Mouse (Mus musculus) liver, embryonic 16.5 days (tissue): ENCODE measurements at regions not wholly inside any gene's neighbourhood (a gene's known extent, or its start where the extent isn't known, plus 50 kb on each side); places are given as distances from the start of the nearest gene placed in this dataset.

Experiments used
- ATAC-seq: fragments of 200-750 bp; cut with Nextera tagmentation; 2 replicates; pipeline ENCODE4 v1.8.0; 2017; ENCODE audit warnings: low read depth, mild to moderate bottlenecking, moderate number of reproducible peaks, moderate library complexity
- H3K27ac ChIP-seq: fragments of 300-500 bp; sonication (generic); 2 replicates; pipeline ENCODE4 v1.5.1; 2014; ENCODE audit warnings: mild to moderate bottlenecking, low read length
- H3K27me3 ChIP-seq: fragments of 300-500 bp; sonication (generic); 2 replicates; pipeline ENCODE4 v1.6.1; 2014; ENCODE audit warnings: low read depth, low read length, mixed read lengths; ENCODE audit not compliant: control insufficient read depth, insufficient read depth
- H3K36me3 ChIP-seq: fragments of 300-500 bp; sonication (generic); 2 replicates; pipeline ENCODE4 v1.6.1; 2014; ENCODE audit warnings: mild to moderate bottlenecking; ENCODE audit not compliant: control insufficient read depth, insufficient read depth
- H3K4me1 ChIP-seq: fragments of 300-500 bp; sonication (generic); 2 replicates; pipeline ENCODE4 v1.6.1; 2014; ENCODE audit warnings: low read depth, low read length, mixed read lengths; ENCODE audit not compliant: control insufficient read depth
- H3K4me2 ChIP-seq: fragments of 300-500 bp; sonication (generic); 2 replicates; pipeline ENCODE4 v1.6.1; 2014; ENCODE audit warnings: low read depth, low read length, mixed read lengths
- H3K4me3 ChIP-seq: fragments of 300-500 bp; sonication (generic); 2 replicates; pipeline ENCODE4 v1.5.1; 2014; ENCODE audit warnings: low read depth, mild to moderate bottlenecking, low read length
- H3K9ac ChIP-seq: fragments of 300-500 bp; sonication (generic); 2 replicates; pipeline ENCODE4 v1.6.1; 2014; ENCODE audit warnings: low read depth, low read length
- H3K9me3 ChIP-seq: fragments of 300-500 bp; sonication (generic); replicated peaks from 2 replicates; pipeline ENCODE4 v1.6.1; 2016; ENCODE audit warnings: low read length; ENCODE audit not compliant: control insufficient read depth
- WGBS: fragments of 180-500 bp; shearing (Covaris S2); extraction: QIAGEN DNeasy Blood & Tissue Kit; methylation state at CpG from one replicate; pipeline ENCODE4 v1.1.7; 2014; ENCODE audit not compliant: insufficient replicate concordance; 5-methylcytosine and 5-hydroxymethylcytosine counted together

DNA sequence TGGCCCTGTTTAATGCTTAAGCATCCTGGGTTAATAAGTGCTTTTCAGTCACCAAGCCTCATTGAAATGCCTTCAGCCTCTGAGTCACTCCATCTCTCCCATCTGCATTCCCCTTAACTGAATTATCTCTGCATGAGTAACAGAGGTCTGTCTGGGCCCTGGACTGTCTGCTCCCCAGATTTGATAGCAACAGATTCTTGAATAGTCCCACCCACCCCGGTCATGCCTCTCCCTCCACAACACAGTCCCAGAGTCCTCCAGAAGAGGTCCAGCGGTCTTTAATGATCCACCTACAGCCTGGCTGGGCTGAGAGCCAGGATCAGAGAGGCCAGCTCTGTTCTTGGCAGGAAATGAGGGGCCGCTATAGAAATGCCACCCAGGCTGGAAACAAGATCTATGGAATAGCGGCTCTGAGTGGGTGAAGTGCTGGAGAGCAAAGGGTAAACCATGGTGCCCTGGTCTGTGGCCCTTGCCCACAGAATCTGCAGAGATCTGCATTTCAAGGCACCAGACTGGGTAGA lies 125.3 kb upstream of the Ncam1 start:
- no peaks in the 10 kb centered on the region for H3K9me3 ChIP-seq
- H3K4me2 ChIP-seq = no peak overlapping the region
- H3K9ac ChIP-seq = no peak overlapping the region
- WGBS = 51% methylated on average over 4 of the region's 4 CpGs
- H3K4me1 ChIP-seq = no peaks in the 10 kb centered on the region
- no peaks in the 10 kb centered on the region for H3K27me3 ChIP-seq
- H3K4me3 ChIP-seq = no peak overlapping the region
- no peak for ATAC-seq
- H3K36me3 ChIP-seq = no peaks in the 10 kb centered on the region
- H3K27ac ChIP-seq = no peak overlapping the region

DNA sequence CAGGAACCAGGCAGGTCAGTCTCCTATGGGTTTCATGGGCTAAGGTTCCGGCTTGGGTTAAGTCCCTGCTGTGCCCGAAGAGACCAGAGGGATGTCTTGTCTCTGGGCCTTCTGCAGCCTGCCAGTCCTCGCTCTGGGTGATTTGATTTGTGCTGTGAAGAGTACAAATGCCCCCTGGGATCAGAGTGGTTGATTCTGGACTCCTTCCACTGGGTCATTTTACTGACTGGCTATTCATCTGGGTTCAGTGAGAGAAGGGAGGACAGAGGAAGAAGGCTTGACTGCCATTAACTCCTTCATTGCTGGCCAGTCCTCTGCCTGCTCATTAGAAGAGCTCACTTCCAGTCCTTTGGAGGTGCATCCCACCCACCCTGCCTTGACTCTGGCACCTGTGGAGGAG lies 124.0 kb upstream of the Ncam1 start:
- H3K9ac ChIP-seq = no peak overlapping the region
- H3K36me3 ChIP-seq = no peaks in the 10 kb centered on the region
- H3K4me3 ChIP-seq = no peak overlapping the region
- H3K9me3 ChIP-seq = no peaks in the 10 kb centered on the region
- H3K27ac ChIP-seq = no peak overlapping the region
- no peaks in the 10 kb centered on the region for H3K27me3 ChIP-seq
- no peaks in the 10 kb centered on the region for H3K4me1 ChIP-seq
- ATAC-seq = no peak
- no peak overlapping the region for H3K4me2 ChIP-seq
- 56% methylated on average over 3 of the region's 3 CpGs for WGBS

DNA sequence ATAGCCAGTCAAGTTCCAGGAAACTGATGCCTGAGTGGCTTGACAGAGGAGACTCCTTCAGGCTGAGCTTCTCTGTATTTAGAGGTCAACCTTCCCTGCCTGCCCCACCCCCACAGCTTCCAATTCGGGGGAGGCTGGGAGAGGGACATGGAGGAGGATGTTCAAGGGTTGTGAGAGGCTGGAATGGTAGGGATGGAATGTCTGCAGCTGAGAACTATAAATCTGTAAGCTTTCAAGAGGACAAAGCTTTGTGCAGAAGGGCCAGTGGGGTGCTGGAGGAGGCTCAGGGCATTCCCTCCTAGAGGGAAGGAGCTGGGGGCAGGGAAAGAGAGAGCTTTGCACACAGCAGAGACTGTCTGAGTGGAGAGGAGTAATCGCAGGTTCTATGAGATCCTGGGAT lies 123.4 kb upstream of the Ncam1 start:
- H3K27ac ChIP-seq = no peak overlapping the region
- H3K9ac ChIP-seq = no peak overlapping the region
- ATAC-seq = no peak
- H3K4me2 ChIP-seq = no peak overlapping the region
- H3K4me1 ChIP-seq = no peaks in the 10 kb centered on the region
- H3K36me3 ChIP-seq = no peaks in the 10 kb centered on the region
- no peak overlapping the region for H3K4me3 ChIP-seq
- no peaks in the 10 kb centered on the region for H3K27me3 ChIP-seq
- 31% methylated on average over 2 of the region's 2 CpGs for WGBS
- no peaks in the 10 kb centered on the region for H3K9me3 ChIP-seq

DNA sequence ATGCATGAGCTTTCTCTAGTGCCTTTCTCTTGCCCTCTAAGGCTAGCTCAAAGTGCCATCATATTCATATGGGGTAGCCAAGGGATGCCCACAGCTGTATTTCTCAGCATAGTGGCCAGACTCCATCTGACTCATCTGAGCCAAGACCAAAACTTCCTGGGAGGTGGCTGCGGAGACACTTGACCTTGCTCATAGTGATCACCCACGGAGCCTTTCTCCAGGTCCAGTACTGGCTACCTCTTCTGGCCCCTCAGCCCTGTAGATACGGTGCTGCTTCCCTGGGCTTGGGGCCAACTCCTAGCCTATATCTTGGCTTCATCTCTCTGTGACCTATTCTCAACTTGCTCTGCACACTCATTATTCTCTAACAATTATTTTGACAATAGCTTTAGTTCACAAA lies 122.6 kb upstream of the Ncam1 start:
- H3K9ac ChIP-seq = no peak overlapping the region
- H3K27me3 ChIP-seq = no peaks in the 10 kb centered on the region
- no peak overlapping the region for H3K4me3 ChIP-seq
- H3K27ac ChIP-seq = no peak overlapping the region
- H3K4me1 ChIP-seq = no peaks in the 10 kb centered on the region
- no peak for ATAC-seq
- H3K9me3 ChIP-seq = no peaks in the 10 kb centered on the region
- 56% methylated on average over 3 of the region's 3 CpGs for WGBS
- H3K4me2 ChIP-seq = no peak overlapping the region
- no peaks in the 10 kb centered on the region for H3K36me3 ChIP-seq

DNA sequence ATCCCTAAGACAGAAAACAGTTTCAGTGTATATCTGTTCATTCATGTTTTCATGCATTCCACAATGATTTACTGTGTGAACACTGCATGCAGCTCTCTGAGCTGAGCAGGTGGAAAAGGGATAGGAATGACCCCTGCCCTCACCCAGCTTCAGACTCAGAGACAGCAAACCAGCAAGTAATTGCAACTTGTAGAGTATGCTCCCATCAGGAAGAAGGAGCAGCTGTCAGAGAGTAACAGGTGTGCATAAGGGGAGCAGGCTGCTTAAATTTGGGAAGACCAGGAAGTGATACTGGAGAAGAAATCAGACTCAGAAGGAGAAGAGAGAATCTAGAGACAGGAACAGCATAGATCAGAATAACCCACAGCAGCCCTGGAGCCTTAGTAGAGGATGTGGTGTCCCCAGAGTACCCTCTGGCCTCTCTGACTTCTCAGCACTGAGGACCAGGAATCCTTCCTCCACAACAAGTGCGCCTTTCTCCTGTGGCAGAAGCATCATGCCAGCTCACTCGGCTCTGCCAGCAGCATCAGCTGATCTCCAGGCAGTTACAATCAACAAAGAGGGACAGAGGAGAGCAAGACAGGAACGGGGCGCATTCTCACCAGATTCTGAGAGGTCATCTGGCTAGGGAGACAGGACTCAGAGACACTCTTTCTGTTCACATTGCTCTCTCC lies 116.5 kb upstream of the Ncam1 start:
- WGBS = 55% methylated on average over 4 of the region's 4 CpGs
- Histone ChIP-seq H3K4me1 (no peaks in the 10 kb centered on the region), H3K36me3 (no peaks in the 10 kb centered on the region), H3K9ac (no peak overlapping the region), H3K4me3 (no peak overlapping the region), H3K9me3 (no peaks in the 10 kb centered on the region), H3K27ac (no peak overlapping the region), H3K4me2 (no peak overlapping the region), H3K27me3 (no peaks in the 10 kb centered on the region)
- no peak for ATAC-seq

DNA sequence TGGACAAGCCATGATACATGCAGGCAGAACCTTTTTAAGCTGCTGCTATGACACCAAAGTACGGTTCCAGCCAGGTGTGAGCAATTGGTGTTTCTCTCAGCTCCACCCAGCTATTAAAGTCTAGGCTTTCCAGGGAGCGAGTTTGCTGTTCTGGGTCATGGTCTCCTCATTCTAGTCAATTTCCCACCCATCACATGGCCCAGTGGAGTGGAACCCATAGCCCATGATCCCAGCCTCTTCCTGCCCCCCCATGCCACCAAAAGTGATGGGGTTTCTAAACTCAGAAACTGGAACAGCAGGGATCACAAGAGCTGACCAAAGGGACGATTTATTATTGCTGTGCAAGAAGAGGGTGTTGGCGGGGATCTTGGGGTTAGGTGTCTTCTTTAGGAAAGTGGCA lies 115.0 kb upstream of the Ncam1 start:
- 63% methylated on average over 4 of the region's 4 CpGs for WGBS
- ATAC-seq = no peak
- Histone ChIP-seq H3K4me3 (no peak overlapping the region), H3K36me3 (no peaks in the 10 kb centered on the region), H3K9ac (no peak overlapping the region), H3K27me3 (no peaks in the 10 kb centered on the region), H3K4me2 (no peak overlapping the region), H3K9me3 (no peaks in the 10 kb centered on the region), H3K27ac (no peak overlapping the region), H3K4me1 (no peaks in the 10 kb centered on the region)

DNA sequence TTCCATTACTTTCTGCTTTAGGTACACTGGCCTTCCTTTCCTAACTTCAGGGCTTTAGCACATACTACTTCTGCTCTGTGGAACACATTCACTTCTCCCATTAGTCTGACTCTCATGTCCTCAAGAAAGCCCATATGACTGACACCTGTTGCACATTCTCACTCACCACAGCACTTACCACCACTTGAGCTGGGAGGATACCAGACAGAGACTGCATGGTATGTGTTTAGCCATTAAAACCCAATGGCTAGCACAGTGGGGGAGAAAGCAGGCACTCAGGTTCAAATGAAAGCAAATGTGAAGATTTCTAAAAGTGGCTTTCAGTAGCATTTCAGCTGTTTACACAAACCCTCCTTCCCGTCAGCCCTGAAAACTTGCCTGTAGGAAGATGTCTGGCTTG lies 113.6 kb upstream of the Ncam1 start:
- WGBS = 50% methylated on average over 1 of the region's 1 CpGs
- no peak for ATAC-seq

DNA sequence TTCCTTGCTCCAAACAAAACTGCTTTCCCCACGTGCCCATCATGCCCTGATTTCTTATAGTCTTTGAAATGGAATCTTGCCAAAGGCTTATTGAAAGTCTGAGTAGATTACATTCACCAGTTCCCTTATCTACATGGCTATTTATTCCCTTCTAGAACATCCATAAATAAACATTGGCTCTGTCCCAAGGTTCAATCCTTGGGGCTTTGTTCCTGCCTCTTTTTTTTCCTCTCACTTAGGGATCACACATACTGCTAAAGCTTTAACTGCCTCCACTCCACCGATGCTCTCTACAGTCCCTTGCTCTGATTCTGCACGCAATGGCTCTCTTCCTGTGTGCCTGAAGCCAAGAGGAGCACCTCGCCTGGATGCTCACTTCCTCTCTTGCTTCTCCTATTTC lies 107.6 kb upstream of the Ncam1 start:
- Histone ChIP-seq H3K36me3 (no peaks in the 10 kb centered on the region), H3K27me3 (no peaks in the 10 kb centered on the region), H3K27ac (no peak overlapping the region), H3K4me3 (no peak overlapping the region), H3K4me2 (no peak overlapping the region), H3K9me3 (no peaks in the 10 kb centered on the region), H3K4me1 (no peaks in the 10 kb centered on the region), H3K9ac (no peak overlapping the region)
- ATAC-seq = no peak
- 34% methylated on average over 4 of the region's 4 CpGs for WGBS

More for the DNA sequence above, 113.6 kb upstream of the Ncam1 start:
- Histone ChIP-seq H3K4me2 (no peak overlapping the region), H3K27ac (no peak overlapping the region), H3K9ac (no peak overlapping the region), H3K27me3 (no peaks in the 10 kb centered on the region), H3K4me3 (no peak overlapping the region), H3K4me1 (no peaks in the 10 kb centered on the region), H3K36me3 (no peaks in the 10 kb centered on the region), H3K9me3 (no peaks in the 10 kb centered on the region)

DNA sequence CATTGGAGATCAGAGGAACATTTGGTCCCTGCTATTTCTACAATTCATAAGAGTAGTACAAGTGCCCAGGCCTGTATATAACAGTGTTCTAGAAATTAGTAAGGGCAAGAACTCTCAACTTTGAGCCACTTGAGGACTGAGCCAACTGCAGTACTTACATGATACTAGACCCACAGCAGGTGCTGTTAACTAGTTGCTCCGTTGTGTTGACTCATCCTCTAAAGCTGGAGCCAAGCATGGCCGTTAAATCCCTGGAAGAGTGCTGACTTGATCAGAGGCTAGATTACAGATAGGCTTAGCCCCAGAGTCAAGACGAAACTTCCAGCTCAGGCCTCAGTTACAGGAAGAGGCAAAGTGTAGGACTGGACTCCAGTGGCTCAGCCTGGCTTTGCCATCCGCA lies 107.0 kb upstream of the Ncam1 start:
- H3K4me2 ChIP-seq = no peak overlapping the region
- H3K4me3 ChIP-seq = no peak overlapping the region
- no peaks in the 10 kb centered on the region for H3K9me3 ChIP-seq
- H3K27me3 ChIP-seq = no peaks in the 10 kb centered on the region
- H3K36me3 ChIP-seq = no peaks in the 10 kb centered on the region
- no peak for ATAC-seq
- H3K27ac ChIP-seq = no peak overlapping the region
- H3K4me1 ChIP-seq = no peaks in the 10 kb centered on the region
- WGBS = 57% methylated on average over 4 of the region's 4 CpGs
- no peak overlapping the region for H3K9ac ChIP-seq
